Mouse (Mus musculus): Measurements from ENCODE around the gene Polq. TPM values are rescaled to one million over a fixed set of nuclear protein-coding genes. Genes with fewer than 3 reads are reported as not detected.
A peak's percentile ranks its signal among the peaks of the same experiment; 100 is the strongest.

Gene Polq
- 6.3 and 7.8 TPM in 2 replicates for polyA plus RNA-seq (2015; fragmentation: Nextera tagmentation; extraction: Ambion mirVana)

DNA sequence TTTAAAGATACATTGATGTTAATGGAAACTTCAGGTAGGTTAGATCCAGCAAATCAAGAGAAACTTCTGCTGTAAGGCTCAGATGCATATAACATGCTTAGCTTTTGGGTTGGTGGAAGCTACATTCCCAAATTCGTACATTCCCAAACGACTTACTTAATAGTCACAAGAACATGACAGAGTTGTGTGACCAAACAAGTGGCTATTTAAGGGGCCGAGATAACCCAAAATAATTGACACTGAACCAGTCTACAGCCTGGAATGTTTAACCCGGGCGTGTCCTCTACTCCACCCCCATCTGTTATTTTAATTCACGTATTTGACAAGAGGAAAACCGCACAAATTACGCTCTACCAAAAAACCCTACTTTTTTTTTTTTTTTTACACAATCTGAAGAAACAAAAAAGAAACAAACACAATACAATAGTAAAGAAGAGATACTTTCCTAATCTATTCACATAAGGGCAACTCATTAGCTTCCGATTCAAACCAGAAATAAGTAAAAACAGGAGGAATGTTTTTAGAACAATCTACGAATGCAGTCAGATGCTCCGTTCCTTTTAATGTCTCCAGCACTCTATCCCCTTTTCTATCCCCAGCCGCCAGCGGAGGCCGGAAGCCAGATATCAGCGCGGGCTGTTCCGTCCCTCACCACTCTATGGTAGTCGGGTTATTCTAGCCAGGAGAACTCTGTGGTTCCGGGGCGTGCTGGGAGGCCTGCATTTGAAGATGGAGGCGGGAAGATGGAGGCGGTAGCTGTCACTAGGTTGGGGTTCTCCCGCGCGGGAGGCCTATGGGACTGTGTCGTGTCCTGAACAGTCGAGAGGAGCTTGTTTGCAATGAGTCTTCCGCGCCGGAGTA is at the start of gene Polq:
TSS of gene Polq (plus strand) at position 726 of the 861 bp plus-strand sequence.
- 5% methylated on average over 30 of the region's 30 CpGs for WGBS
- Histone ChIP-seq H3K4me1 (ENCODE audit: insufficient read depth, low read length) (peaks cover 14% of the 10 kb centered on the region), H3K36me3 (ENCODE audit: insufficient read depth, low read length) (no peaks in the 10 kb centered on the region), H3K4me3 (ENCODE audit: low read length) (peak within 1 kb of the TSS; percentile 97), H3K9me3 (ENCODE audit: low read length) (no peaks in the 10 kb centered on the region), H3K27me3 (ENCODE audit: insufficient read depth, low read length) (no peaks in the 10 kb centered on the region), H3K27ac (ENCODE audit: low read length) (no peak within 1 kb of the TSS), H3K4me2 (replicated peaks; ENCODE audit: low read depth, low read length) (peak within 1 kb of the TSS; percentile 82), H3K9ac (replicated peaks; ENCODE audit: low read length) (peak within 1 kb of the TSS; percentile 83)
- peak; percentile 99 for ATAC-seq (ENCODE audit: low FRiP score, low TSS enrichment)

DNA sequence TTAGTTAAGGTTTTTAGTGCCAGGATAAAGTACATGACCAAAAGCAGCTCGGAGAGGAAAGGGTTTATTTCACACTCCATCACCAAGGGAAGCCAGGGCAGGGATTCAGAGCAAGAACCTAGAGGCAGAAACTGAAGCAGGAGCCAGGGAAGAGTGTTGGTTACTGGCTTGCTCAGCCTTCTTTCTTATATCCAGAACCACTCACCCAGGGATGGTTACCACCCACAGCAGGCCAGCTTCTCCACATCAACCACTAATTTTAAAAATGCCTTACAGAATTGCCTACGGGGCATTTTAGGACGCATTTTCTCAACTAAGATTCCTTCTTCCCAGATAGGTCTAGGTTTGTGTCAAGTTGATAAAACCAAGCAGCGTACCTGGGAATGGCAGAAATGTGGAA is 48.2 kb upstream of the Polq start:
- H3K9ac ChIP-seq (replicated peaks; ENCODE audit: low read length), result no peak overlapping the region
- no peak overlapping the region for H3K27ac ChIP-seq (ENCODE audit: low read length)
- H3K4me3 ChIP-seq (ENCODE audit: low read length), result no peak overlapping the region
- H3K4me2 ChIP-seq (replicated peaks; ENCODE audit: low read depth, low read length), result no peak overlapping the region
- H3K4me1 ChIP-seq (ENCODE audit: insufficient read depth, low read length), result no peaks in the 10 kb centered on the region
- no peaks in the 10 kb centered on the region for H3K36me3 ChIP-seq (ENCODE audit: insufficient read depth, low read length)
- WGBS, result 78% methylated on average over 4 of the region's 4 CpGs
- no peaks in the 10 kb centered on the region for H3K27me3 ChIP-seq (ENCODE audit: insufficient read depth, low read length)
- H3K9me3 ChIP-seq (ENCODE audit: low read length), result no peaks in the 10 kb centered on the region
- no peak for ATAC-seq (ENCODE audit: low FRiP score, low TSS enrichment)

DNA sequence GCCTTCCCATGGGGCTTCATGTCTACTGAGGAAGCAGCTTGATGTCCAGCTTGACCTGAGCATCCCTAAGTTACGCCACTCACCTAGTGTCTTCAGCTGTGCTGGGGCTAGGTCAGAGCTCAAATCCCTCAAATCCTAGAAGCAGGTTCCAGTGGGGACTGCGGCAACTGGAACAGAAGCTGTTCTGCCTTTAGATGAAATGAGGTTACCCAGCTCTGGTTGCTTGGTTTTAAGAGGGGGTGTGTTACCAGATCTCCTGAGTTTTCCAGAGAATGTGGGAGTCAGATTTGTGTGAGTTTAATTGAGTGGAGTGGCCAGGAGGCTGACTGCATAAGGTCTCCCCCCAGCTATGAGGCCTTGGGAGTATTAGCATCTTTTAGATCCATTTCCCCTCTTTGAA is 32.5 kb upstream of the Polq start:
- 79% methylated on average over 2 of the region's 2 CpGs for WGBS
- Histone ChIP-seq H3K9me3 (ENCODE audit: low read length) (no peaks in the 10 kb centered on the region), H3K27ac (ENCODE audit: low read length) (no peak overlapping the region), H3K9ac (replicated peaks; ENCODE audit: low read length) (no peak overlapping the region), H3K27me3 (ENCODE audit: insufficient read depth, low read length) (no peaks in the 10 kb centered on the region), H3K36me3 (ENCODE audit: insufficient read depth, low read length) (no peaks in the 10 kb centered on the region), H3K4me1 (ENCODE audit: insufficient read depth, low read length) (no peaks in the 10 kb centered on the region), H3K4me2 (replicated peaks; ENCODE audit: low read depth, low read length) (no peak overlapping the region), H3K4me3 (ENCODE audit: low read length) (no peak overlapping the region)
- no peak for ATAC-seq (ENCODE audit: low FRiP score, low TSS enrichment)

DNA sequence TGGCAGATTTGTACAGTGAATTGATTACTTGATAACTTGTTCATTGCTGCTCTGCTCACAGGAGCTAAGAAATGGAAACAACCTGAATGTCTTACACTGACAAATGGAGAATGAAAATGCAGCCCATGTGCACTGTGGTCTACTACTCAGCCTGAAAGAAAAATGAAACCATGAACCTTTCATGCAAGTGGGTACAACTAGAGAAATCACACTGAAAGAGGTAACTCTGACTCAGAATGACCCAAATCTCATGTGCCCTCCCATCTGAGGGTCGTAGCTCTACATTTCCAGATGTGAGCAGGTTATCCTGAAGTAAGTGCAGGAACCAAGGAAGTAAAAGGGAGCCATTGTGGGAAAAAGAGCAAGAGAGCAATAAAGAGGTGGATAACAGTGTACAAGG is 27.8 kb upstream of the Polq start:
- 81% methylated on average over 1 of the region's 1 CpGs for WGBS
- Histone ChIP-seq H3K4me2 (replicated peaks; ENCODE audit: low read depth, low read length) (no peak overlapping the region), H3K9ac (replicated peaks; ENCODE audit: low read length) (no peak overlapping the region), H3K4me3 (ENCODE audit: low read length) (no peak overlapping the region), H3K9me3 (ENCODE audit: low read length) (no peaks in the 10 kb centered on the region), H3K4me1 (ENCODE audit: insufficient read depth, low read length) (no peaks in the 10 kb centered on the region), H3K36me3 (ENCODE audit: insufficient read depth, low read length) (no peaks in the 10 kb centered on the region), H3K27me3 (ENCODE audit: insufficient read depth, low read length) (no peaks in the 10 kb centered on the region), H3K27ac (ENCODE audit: low read length) (no peak overlapping the region)
- no peak for ATAC-seq (ENCODE audit: low FRiP score, low TSS enrichment)

DNA sequence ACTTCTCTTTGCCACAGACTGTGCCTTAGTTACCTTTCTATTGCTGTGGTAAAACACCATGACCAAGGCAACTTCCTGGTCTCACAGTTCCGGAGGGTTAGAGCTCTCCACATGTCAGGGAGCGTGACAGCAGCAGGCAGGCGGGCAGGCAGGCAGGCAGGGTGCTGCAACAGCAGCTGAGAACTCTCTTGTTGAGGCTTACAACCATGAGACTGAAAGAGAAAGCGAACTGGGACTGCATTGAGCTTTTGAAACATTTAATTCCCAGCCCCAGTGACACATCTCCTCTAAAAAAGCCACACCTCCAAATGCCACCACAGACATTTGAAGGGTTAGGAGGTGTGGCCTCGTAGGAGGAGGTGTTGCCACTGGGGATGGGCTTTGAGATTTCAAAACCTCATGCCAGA is 25.9 kb upstream of the Polq start:
- no peaks in the 10 kb centered on the region for H3K9me3 ChIP-seq (ENCODE audit: low read length)
- H3K27ac ChIP-seq (ENCODE audit: low read length), result no peak overlapping the region
- no peak for ATAC-seq (ENCODE audit: low FRiP score, low TSS enrichment)
- H3K4me1 ChIP-seq (ENCODE audit: insufficient read depth, low read length), result no peaks in the 10 kb centered on the region; the same call in 1 of the 2 replicates
- H3K36me3 ChIP-seq (ENCODE audit: insufficient read depth, low read length), result no peaks in the 10 kb centered on the region
- H3K4me3 ChIP-seq (ENCODE audit: low read length), result no peak overlapping the region
- no peak overlapping the region for H3K9ac ChIP-seq (replicated peaks; ENCODE audit: low read length)
- H3K4me2 ChIP-seq (replicated peaks; ENCODE audit: low read depth, low read length), result no peak overlapping the region
- no peaks in the 10 kb centered on the region for H3K27me3 ChIP-seq (ENCODE audit: insufficient read depth, low read length)
- 64% methylated on average over 5 of the region's 5 CpGs for WGBS

DNA sequence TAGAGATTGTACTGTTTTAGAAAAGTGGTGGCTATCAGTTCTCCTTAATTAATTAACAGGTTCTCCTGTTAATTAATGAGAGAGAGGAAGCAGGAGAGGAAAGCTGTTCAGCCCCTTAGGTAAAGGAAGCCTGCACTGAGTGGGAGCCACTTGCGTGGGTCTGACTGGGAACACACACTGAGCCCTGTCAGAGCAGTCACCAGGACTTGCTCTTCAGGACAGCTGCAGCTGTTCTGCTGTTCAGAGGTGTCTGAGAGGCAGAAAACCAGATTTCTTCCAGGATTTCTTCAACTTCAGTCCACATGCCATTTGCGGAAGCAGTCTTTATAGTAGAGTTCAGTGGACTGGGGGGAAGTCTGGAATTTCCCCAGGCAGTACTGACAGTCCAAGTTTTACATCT is 24.2 kb upstream of the Polq start:
- H3K9ac ChIP-seq (replicated peaks; ENCODE audit: low read length), result no peak overlapping the region
- no peaks in the 10 kb centered on the region; the same call in 1 of the 2 replicates for H3K4me1 ChIP-seq (ENCODE audit: insufficient read depth, low read length)
- H3K9me3 ChIP-seq (ENCODE audit: low read length), result no peaks in the 10 kb centered on the region
- no peaks in the 10 kb centered on the region for H3K36me3 ChIP-seq (ENCODE audit: insufficient read depth, low read length)
- WGBS, result 83% methylated on average over 2 of the region's 2 CpGs
- ATAC-seq (ENCODE audit: low FRiP score, low TSS enrichment), result no peak
- H3K4me2 ChIP-seq (replicated peaks; ENCODE audit: low read depth, low read length), result no peak overlapping the region
- H3K27me3 ChIP-seq (ENCODE audit: insufficient read depth, low read length), result no peaks in the 10 kb centered on the region
- no peak overlapping the region for H3K4me3 ChIP-seq (ENCODE audit: low read length)
- H3K27ac ChIP-seq (ENCODE audit: low read length), result no peak overlapping the region

DNA sequence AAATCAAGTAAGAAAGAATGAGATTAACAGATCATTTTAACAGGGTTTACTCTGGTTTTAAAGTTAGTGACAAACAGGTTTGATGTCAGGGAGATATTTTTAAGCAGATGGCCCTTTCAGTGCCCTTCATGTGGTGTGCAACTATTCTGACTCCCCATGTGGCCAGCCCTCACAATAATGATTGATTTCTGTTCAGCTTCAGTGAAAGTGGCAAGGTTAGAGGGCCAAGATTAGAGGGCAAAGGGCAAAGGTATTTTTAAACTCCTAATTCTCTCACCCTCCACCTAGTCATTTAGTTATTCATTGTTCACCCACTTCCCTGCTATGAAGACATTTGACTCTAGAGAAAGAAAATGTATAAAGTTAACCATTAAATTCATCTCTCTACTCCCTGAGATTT is 23.5 kb upstream of the Polq start:
- Histone ChIP-seq H3K4me1 (ENCODE audit: insufficient read depth, low read length) (no peaks in the 10 kb centered on the region; the same call in 1 of the 2 replicates), H3K36me3 (ENCODE audit: insufficient read depth, low read length) (no peaks in the 10 kb centered on the region), H3K4me2 (replicated peaks; ENCODE audit: low read depth, low read length) (no peak overlapping the region), H3K4me3 (ENCODE audit: low read length) (no peak overlapping the region), H3K27ac (ENCODE audit: low read length) (no peak overlapping the region), H3K9ac (replicated peaks; ENCODE audit: low read length) (no peak overlapping the region), H3K27me3 (ENCODE audit: insufficient read depth, low read length) (no peaks in the 10 kb centered on the region), H3K9me3 (ENCODE audit: low read length) (no peaks in the 10 kb centered on the region)
- peak; percentile 62 for ATAC-seq (ENCODE audit: low FRiP score, low TSS enrichment)

DNA sequence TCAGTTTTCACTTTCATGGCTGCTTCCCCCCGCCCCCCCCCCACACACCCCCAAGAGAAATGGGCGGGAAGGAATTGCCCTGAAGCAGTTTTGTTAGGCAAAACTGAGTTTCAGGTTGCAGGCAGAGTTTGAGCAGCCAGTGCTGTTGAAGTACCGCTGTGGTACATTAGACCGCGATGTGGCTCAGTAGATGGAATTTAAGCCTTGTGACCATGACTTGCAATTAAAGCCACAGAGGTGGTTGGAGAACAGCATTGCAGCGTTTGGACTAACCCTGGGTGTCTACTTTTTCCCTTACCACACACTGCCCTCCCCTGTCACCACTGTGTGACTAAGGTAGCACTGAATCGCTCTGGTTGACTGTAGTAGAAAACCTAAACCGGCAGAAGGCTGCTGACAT is 22.1 kb upstream of the Polq start:
- no peak overlapping the region; the same call in 1 of the 2 replicates for H3K27ac ChIP-seq (ENCODE audit: low read length)
- ATAC-seq (ENCODE audit: low FRiP score, low TSS enrichment), result peak; percentile 46; the same call in 1 of the 2 replicates
- no peak overlapping the region for H3K9ac ChIP-seq (replicated peaks; ENCODE audit: low read length)
- no peaks in the 10 kb centered on the region for H3K36me3 ChIP-seq (ENCODE audit: insufficient read depth, low read length)
- no peaks in the 10 kb centered on the region for H3K9me3 ChIP-seq (ENCODE audit: low read length)
- H3K4me2 ChIP-seq (replicated peaks; ENCODE audit: low read depth, low read length), result peak overlapping the region; percentile 34; the same call in 1 of the 2 replicates
- no peaks in the 10 kb centered on the region for H3K27me3 ChIP-seq (ENCODE audit: insufficient read depth, low read length)
- peak overlapping the region; percentile 15 for H3K4me3 ChIP-seq (ENCODE audit: low read length)
- H3K4me1 ChIP-seq (ENCODE audit: insufficient read depth, low read length), result no peaks in the 10 kb centered on the region; the same call in 1 of the 2 replicates
- WGBS, result 60% methylated on average over 8 of the region's 8 CpGs

DNA sequence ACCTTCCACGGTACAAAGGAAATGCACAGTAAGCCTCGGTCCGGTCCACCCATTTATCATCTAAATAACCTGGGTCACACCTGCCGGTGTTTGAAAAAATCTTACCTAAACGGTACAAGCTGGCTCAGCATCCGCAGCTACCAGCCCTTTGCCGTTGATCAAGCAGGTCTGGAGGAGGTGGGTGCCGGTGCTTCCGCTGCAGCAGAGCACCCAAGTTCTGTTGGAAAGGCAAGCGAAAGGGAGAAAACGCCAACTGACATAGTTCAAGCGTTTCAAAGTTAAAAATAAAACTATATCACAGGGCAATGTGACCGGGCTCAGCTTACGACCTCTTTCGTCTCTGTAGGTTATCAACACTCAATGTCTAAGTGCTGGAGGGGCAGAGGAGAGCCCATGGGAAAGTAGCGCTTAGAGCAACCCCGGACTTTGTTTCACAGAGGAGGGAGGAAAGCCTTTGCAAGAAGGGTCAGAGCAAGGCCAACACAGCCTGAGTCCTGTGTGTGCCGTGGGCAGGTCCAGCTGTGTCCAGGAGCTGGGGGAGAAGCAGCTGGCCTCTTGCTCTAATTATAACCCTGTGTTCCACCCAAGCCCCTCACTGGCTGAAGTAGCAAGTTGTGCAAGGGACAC is 21.5 kb upstream of the Polq start, which contains the start of gene Fbxo40:
TSS of gene Fbxo40 (minus strand) at position 469 of the 627 bp plus-strand sequence.
- Histone ChIP-seq H3K4me1 (ENCODE audit: insufficient read depth, low read length) (no peaks in the 10 kb centered on the region; the same call in 1 of the 2 replicates), H3K9ac (replicated peaks; ENCODE audit: low read length) (no peak within 1 kb of the TSS), H3K9me3 (ENCODE audit: low read length) (no peaks in the 10 kb centered on the region), H3K4me3 (ENCODE audit: low read length) (peak within 1 kb of the TSS; percentile 15), H3K36me3 (ENCODE audit: insufficient read depth, low read length) (no peaks in the 10 kb centered on the region), H3K27ac (ENCODE audit: low read length) (peak within 1 kb of the TSS; percentile 25; the same call in 1 of the 2 replicates), H3K27me3 (ENCODE audit: insufficient read depth, low read length) (no peaks in the 10 kb centered on the region), H3K4me2 (replicated peaks; ENCODE audit: low read depth, low read length) (peak within 1 kb of the TSS; percentile 34)
- WGBS, result 54% methylated on average over 18 of the region's 18 CpGs
- ATAC-seq (ENCODE audit: low FRiP score, low TSS enrichment), result peak; percentile 50; the same call in 1 of the 2 replicates

DNA sequence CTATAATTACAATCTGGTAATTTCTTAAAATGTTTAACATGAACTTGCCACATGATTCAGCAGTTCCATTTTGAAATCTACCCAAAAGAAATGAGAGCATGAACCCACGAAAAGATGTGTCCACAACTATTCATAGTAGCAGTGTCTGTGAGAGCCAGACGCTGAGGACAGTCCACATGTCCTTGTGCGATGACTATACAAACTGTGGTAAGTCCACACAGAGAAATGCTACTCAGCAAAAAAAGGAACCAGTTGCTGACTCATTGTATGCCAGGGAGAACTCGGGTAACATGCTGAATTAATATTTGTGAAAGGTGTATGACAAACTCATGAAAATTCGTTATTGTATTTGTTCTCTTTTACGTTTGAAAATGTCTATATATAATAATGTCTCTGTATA is 13.9 kb upstream of the Polq start:
- WGBS, result 81% methylated on average over 6 of the region's 6 CpGs
- Histone ChIP-seq H3K36me3 (ENCODE audit: insufficient read depth, low read length) (no peaks in the 10 kb centered on the region), H3K9ac (replicated peaks; ENCODE audit: low read length) (no peak overlapping the region), H3K4me2 (replicated peaks; ENCODE audit: low read depth, low read length) (no peak overlapping the region), H3K4me1 (ENCODE audit: insufficient read depth, low read length) (no peaks in the 10 kb centered on the region), H3K9me3 (ENCODE audit: low read length) (no peaks in the 10 kb centered on the region), H3K27me3 (ENCODE audit: insufficient read depth, low read length) (no peaks in the 10 kb centered on the region), H3K27ac (ENCODE audit: low read length) (no peak overlapping the region), H3K4me3 (ENCODE audit: low read length) (no peak overlapping the region)
- no peak for ATAC-seq (ENCODE audit: low FRiP score, low TSS enrichment)

Measured in kidney, embryonic 16.5 days (tissue).